Mouse (Mus musculus) cerebellum, postnatal 14 days (tissue): Measurements from ENCODE around the gene Serp2.
A peak's percentile ranks its signal among the peaks of the same experiment; 100 is the strongest.

Experiments used
- DNase-seq, 2 experiments: peaks; one replicate each; pipeline ENCODE4 v3.0.0; 2021; ENCODE audit warnings: mixed read lengths in 2 of 2

Gene Serp2

GRCm38 (mm10) chr14:76569271-76569961 lies 12.7 kb upstream of the Serp2 start:
- no peak for DNase-seq

- DNase-seq, result no peak
These were observed 11.9 kb upstream of the Serp2 start for GRCm38 (mm10) chr14:76568548-76568947.

- no peak for DNase-seq
These were observed 10.6 kb upstream of the Serp2 start for GRCm38 (mm10) chr14:76567280-76567679.

- no peak for DNase-seq
These were observed 10.0 kb upstream of the Serp2 start for GRCm38 (mm10) chr14:76566711-76567110.

GRCm38 (mm10) chr14:76566193-76566592 lies 9.5 kb upstream of the Serp2 start:
- no peak for DNase-seq

- no peak for DNase-seq
These were observed 2.5 kb upstream of the Serp2 start for GRCm38 (mm10) chr14:76559208-76559607.

- DNase-seq, result peak; percentile 59 to 75
These were observed 1.5 kb upstream of the Serp2 start for GRCm38 (mm10) chr14:76558171-76558570.

GRCm38 (mm10) chr14:76556031-76556851 lies 448 bp downstream of the Serp2 start:
- peak; percentile 88 to 91 for DNase-seq

GRCm38 (mm10) chr14:76555263-76556030 lies 1.2 kb downstream of the Serp2 start:
- no peak for DNase-seq

- no peak for DNase-seq
These were observed 12.6 kb downstream of the Serp2 start for GRCm38 (mm10) chr14:76544136-76544535.

- no peak for DNase-seq
These were observed 15.3 kb downstream of the Serp2 start for GRCm38 (mm10) chr14:76541341-76541740.

- DNase-seq, result no peak
These were observed 16.6 kb downstream of the Serp2 start for GRCm38 (mm10) chr14:76540005-76540670.

GRCm38 (mm10) chr14:76536921-76537320 lies 19.8 kb downstream of the Serp2 start:
- DNase-seq, result no peak

- no peak for DNase-seq
These were observed 21.6 kb downstream of the Serp2 start for GRCm38 (mm10) chr14:76535096-76535495.

GRCm38 (mm10) chr14:76533170-76533815 lies 23.4 kb downstream of the Serp2 start:
- peak; percentile 41 to 50 for DNase-seq

- DNase-seq, result peak; percentile 68 to 74
These were observed 24.2 kb downstream of the Serp2 start for GRCm38 (mm10) chr14:76532257-76533169.

- no peak for DNase-seq
These were observed 25.5 kb downstream of the Serp2 start for GRCm38 (mm10) chr14:76531027-76531660.

GRCm38 (mm10) chr14:76528641-76529040 lies 28.0 kb downstream of the Serp2 start:
- no peak for DNase-seq

- no peak for DNase-seq
These were observed 28.9 kb downstream of the Serp2 start for GRCm38 (mm10) chr14:76527758-76528313.

GRCm38 (mm10) chr14:76527030-76527719 lies 29.5 kb downstream of the Serp2 start:
- peak in 1 of 2 experiments; percentile 36 for DNase-seq
